Mouse (Mus musculus) MEL (cell line): ENCODE data around the gene Omt2a.

Experiments used
- CTCF ChIP-seq, 3 experiments: IDR thresholded peaks in 2 of 3; conservative IDR thresholded peaks in 1 of 3; 2 replicates each; pipeline ENCODE4 v1.5.1; 2011 to 2012; ENCODE audit warnings: low read length in 3 of 3, low read depth in 2 of 3, mild to moderate bottlenecking in 2 of 3, improper control_type of control experiment in 1 of 3, inconsistent platforms in 1 of 3, mixed read lengths in 1 of 3, moderate library complexity in 1 of 3; ENCODE audit not compliant: control insufficient read depth in 1 of 3, insufficient read depth in 1 of 3, poor library complexity in 1 of 3, severe bottlenecking in 1 of 3
- HCFC1 ChIP-seq: IDR thresholded peaks from 2 replicates; pipeline ENCODE4 v1.6.1; 2012; ENCODE audit warnings: low read depth, mild to moderate bottlenecking, inconsistent platforms, low read length, improper control_type of control experiment, moderate library complexity
- KAT2A ChIP-seq: conservative IDR thresholded peaks from 2 replicates; pipeline ENCODE4 v1.6.1; 2012; ENCODE audit warnings: low read depth, low read length, improper control_type of control experiment, inconsistent platforms
- MAFK ChIP-seq: IDR thresholded peaks from 2 replicates; pipeline ENCODE4 v1.6.1; 2011; ENCODE audit warnings: low read depth, mild to moderate bottlenecking, low read length, improper control_type of control experiment, borderline replicate concordance
- POLR2A ChIP-seq, 2 experiments: IDR thresholded peaks; 2 replicates each; pipeline ENCODE4 v1.6.1; 2011 to 2012; ENCODE audit warnings: low read length in 2 of 2, mild to moderate bottlenecking in 2 of 2, control low read depth in 1 of 2, improper control_type of control experiment in 1 of 2, low read depth in 1 of 2, moderate library complexity in 1 of 2; ENCODE audit not compliant: control insufficient read depth in 1 of 2, insufficient read depth in 1 of 2, poor library complexity in 1 of 2
- POLR2AphosphoS2 ChIP-seq: IDR thresholded peaks from 2 replicates; pipeline ENCODE4 v1.6.1; 2011; ENCODE audit warnings: low read length, improper control_type of control experiment
- TAL1 ChIP-seq: IDR thresholded peaks from 2 replicates; pipeline ENCODE4 v1.6.1; 2012; ENCODE audit warnings: mild to moderate bottlenecking, inconsistent platforms, low read length, moderate library complexity, mixed read lengths
- USF1 ChIP-seq: IDR thresholded peaks from 2 replicates; pipeline ENCODE4 v1.6.1; 2014; ENCODE audit warnings: low read depth, mild to moderate bottlenecking, inconsistent platforms, low read length, improper control_type of control experiment, moderate library complexity

GRCm38 (mm10) chr9:78351504-78352220, 37.1 kb upstream of the Omt2a start:
- no peak for TF ChIP-seq MAFK
- TF ChIP-seq POLR2AphosphoS2, result no peak
- no peak for TF ChIP-seq KAT2A
- TF ChIP-seq POLR2A (IDR thresholded peaks at IDR 0.05; ENCODE audit: control insufficient read depth in 1 of 2, insufficient read depth in 1 of 2, low read depth in 1 of 2, low read length in 2 of 2, poor library complexity in 1 of 2), result no peak
- TF ChIP-seq USF1, result no peak
- TF ChIP-seq CTCF (IDR thresholded peaks at IDR 0.05 in 2 of 3, conservative IDR thresholded peaks at IDR 0.05 in 1 of 3; ENCODE audit: control insufficient read depth in 1 of 3, insufficient read depth in 1 of 3, low read depth in 2 of 3, low read length in 3 of 3, poor library complexity in 1 of 3, severe bottlenecking in 1 of 3), result no peak
- TF ChIP-seq TAL1, result no peak
- no peak for TF ChIP-seq HCFC1
